Mouse (Mus musculus): ENCODE measurements around the gene Pacrg.

- TF ChIP-seq POLR2A (IDR thresholded peaks at IDR 0.05; ENCODE audit: extremely low read depth, insufficient read depth, low read length) (no peak), CTCF (IDR thresholded peaks at IDR 0.05; ENCODE audit: low read depth, low read length) (no peak)
These were observed 275.9 kb downstream of the Pacrg start for GRCm38 (mm10) chr17:10564191-10564590.

Measured in liver, adult 2 months (tissue).